Mouse (Mus musculus) stomach, embryonic 16.5 days (tissue): ENCODE results near the gene Idh3b. TPM values are rescaled to one million over a fixed set of nuclear protein-coding genes. Genes with fewer than 3 reads are reported as not detected.

Source experiments
- ATAC-seq: fragments of 200-750 bp; cut with Nextera tagmentation; 2 replicates; pipeline ENCODE4 v1.8.0; 2017; ENCODE audit warnings: moderate number of reproducible peaks, moderate TSS enrichment; ENCODE audit not compliant: insufficient read depth, low FRiP score
- H3K27ac ChIP-seq: fragments of 300-500 bp; sonication (generic); 2 replicates; pipeline ENCODE4 v1.5.1; 2014; ENCODE audit warnings: low read length
- H3K27me3 ChIP-seq: fragments of 300-500 bp; sonication (generic); 2 replicates; pipeline ENCODE4 v1.6.1; 2014; ENCODE audit warnings: low read length, control low read depth, mixed read lengths; ENCODE audit not compliant: control insufficient read depth, insufficient read depth
- H3K36me3 ChIP-seq: fragments of 300-500 bp; sonication (generic); 2 replicates; pipeline ENCODE4 v1.6.1; 2014; ENCODE audit warnings: low read length; ENCODE audit not compliant: control insufficient read depth, insufficient read depth
- H3K4me1 ChIP-seq: fragments of 300-500 bp; sonication (generic); 2 replicates; pipeline ENCODE4 v1.6.1; 2014; ENCODE audit warnings: low read length, control low read depth, mixed read lengths; ENCODE audit not compliant: control insufficient read depth, insufficient read depth
- H3K4me2 ChIP-seq: fragments of 300-500 bp; sonication (generic); 2 replicates; pipeline ENCODE4 v1.6.1; 2014; ENCODE audit warnings: low read depth, low read length, mixed read lengths
- H3K4me3 ChIP-seq: fragments of 300-500 bp; sonication (generic); replicated peaks from 2 replicates; pipeline ENCODE4 v1.5.1; 2014; ENCODE audit warnings: mild to moderate bottlenecking, low read length
- H3K9ac ChIP-seq: fragments of 300-500 bp; sonication (generic); 2 replicates; pipeline ENCODE4 v1.6.1; 2014; ENCODE audit warnings: low read length
- H3K9me3 ChIP-seq: fragments of 300-500 bp; sonication (generic); replicated peaks from 2 replicates; pipeline ENCODE4 v1.6.1; 2016; ENCODE audit warnings: low read length, control low read depth; ENCODE audit not compliant: control insufficient read depth
- WGBS: fragments of 180-500 bp; shearing (Covaris S2); extraction: QIAGEN DNeasy Blood & Tissue Kit; methylation state at CpG from one replicate; pipeline ENCODE4 v1.1.7; 2014; 5-methylcytosine and 5-hydroxymethylcytosine counted together
- polyA plus RNA-seq: library from polyadenylated mRNA; unstranded; fragments of >200 nt; fragmentation: Nextera tagmentation; extraction: Ambion mirVana; gene quantifications from 2 replicates; pipeline ENCODE4 v1.2.1, GENCODE M21; 2015

Idh3b gene
- polyA plus RNA-seq, 1 experiment from 2014 or later: 185 TPM

DNA sequence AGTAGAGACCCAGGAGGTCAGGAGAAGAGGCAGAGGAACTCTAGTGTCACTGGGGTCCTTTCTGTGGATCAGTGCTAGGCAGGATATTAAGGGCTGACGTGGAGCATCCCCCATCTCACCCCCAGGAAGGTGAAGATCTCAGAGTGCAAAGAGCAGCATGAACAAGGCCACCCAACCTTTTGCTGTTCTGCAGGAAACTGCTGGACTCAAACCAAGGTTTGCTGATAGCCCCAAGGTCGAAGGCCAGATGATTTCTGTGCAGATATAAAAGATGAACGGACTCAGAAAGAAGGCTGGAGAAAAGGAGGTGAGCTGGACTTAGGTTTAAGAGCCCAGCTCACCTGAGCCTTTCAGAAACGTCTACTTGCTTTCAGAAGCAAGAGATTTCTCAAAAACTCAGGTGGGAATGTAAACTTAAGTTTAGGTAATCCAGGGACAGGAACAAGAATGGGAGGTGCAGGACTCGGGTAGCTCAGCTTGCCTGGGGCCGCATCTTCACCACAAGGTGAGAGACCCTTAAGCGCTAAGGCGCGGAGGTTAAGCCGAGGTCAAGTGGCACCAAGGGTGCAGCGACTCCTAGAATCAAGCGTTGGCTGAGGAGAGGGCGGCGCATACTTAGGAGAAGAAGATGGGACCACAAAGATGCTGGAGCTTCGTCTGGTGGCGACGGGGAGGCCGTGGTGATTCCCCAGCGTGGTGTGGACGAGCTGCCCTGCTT lies 10.0 kb upstream of the Idh3b start:
- 12% methylated on average over 20 of the region's 20 CpGs for WGBS
- peak overlapping the region; percentile 73 for H3K4me2 ChIP-seq
- peak overlapping the region; percentile 68 for H3K4me3 ChIP-seq
- no peak overlapping the region for H3K27ac ChIP-seq
- H3K9ac ChIP-seq: peak overlapping the region; percentile 88
- H3K4me1 ChIP-seq: peaks cover 15% of the 10 kb centered on the region; the same call in 1 of the 2 replicates
- no peaks in the 10 kb centered on the region for H3K36me3 ChIP-seq
- H3K9me3 ChIP-seq: no peaks in the 10 kb centered on the region
- ATAC-seq: no peak
- H3K27me3 ChIP-seq: 0 out of 2 replicates have a peak, but pooled peaks cover 8% of the 10 kb centered on the region

- H3K4me3 ChIP-seq: no peak overlapping the region
- 0 out of 2 replicates have a peak, but pooled peaks cover 8% of the 10 kb centered on the region for H3K27me3 ChIP-seq
- WGBS: 4% methylated on average over 4 of the region's 4 CpGs
These were observed 9.1 kb upstream of the Idh3b start for GRCm38 (mm10) chr2:130293486-130293885.

DNA sequence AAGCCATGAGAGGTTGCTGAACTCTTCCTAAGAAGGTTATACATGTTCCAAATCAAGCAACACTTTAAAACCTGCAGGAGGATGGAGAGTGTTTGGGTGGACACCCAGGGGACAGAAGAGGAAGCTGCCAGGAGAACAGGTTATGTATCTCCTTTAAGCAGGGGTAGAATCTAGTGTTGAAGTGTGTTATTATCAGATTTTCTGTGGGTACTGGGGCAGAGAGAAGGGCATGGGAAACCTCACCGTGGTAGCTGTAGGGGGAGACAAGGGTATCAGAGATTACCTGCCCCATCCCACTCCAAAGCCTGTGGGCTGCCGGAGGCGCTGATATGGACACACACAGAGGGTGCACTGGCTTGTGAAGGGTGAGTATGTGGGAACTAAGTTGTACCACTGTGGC lies 8.7 kb upstream of the Idh3b start:
- Histone ChIP-seq H3K9ac (no peak overlapping the region), H3K9me3 (no peaks in the 10 kb centered on the region), H3K27ac (no peak overlapping the region), H3K4me3 (no peak overlapping the region), H3K27me3 (0 out of 2 replicates have a peak, but pooled peaks cover 8% of the 10 kb centered on the region), H3K36me3 (no peaks in the 10 kb centered on the region), H3K4me1 (peaks cover 15% of the 10 kb centered on the region; the same call in 1 of the 2 replicates), H3K4me2 (no peak overlapping the region)
- no peak for ATAC-seq
- WGBS: 43% methylated on average over 3 of the region's 3 CpGs

More at GRCm38 (mm10) chr2:130293486-130293885, 9.1 kb upstream of the Idh3b start:
- no peak for ATAC-seq
- Histone ChIP-seq H3K4me1 (peaks cover 15% of the 10 kb centered on the region; the same call in 1 of the 2 replicates), H3K9ac (0 out of 2 replicates have a peak overlapping the region, but pooled peaks have one; percentile 2), H3K36me3 (no peaks in the 10 kb centered on the region), H3K9me3 (no peaks in the 10 kb centered on the region), H3K27ac (no peak overlapping the region), H3K4me2 (0 out of 2 replicates have a peak overlapping the region, but pooled peaks have one; percentile 11)

GRCm38 (mm10) chr2:130291434-130291833 lies 7.1 kb upstream of the Idh3b start:
- Histone ChIP-seq H3K27ac (no peak overlapping the region), H3K4me1 (peaks cover 13% of the 10 kb centered on the region; the same call in 1 of the 2 replicates), H3K9me3 (no peaks in the 10 kb centered on the region), H3K9ac (no peak overlapping the region), H3K36me3 (no peaks in the 10 kb centered on the region), H3K27me3 (0 out of 2 replicates have a peak, but pooled peaks cover 8% of the 10 kb centered on the region), H3K4me3 (no peak overlapping the region), H3K4me2 (peak overlapping the region; percentile 19; the same call in 1 of the 2 replicates)
- ATAC-seq: no peak
- 8% methylated on average over 8 of the region's 8 CpGs for WGBS

DNA sequence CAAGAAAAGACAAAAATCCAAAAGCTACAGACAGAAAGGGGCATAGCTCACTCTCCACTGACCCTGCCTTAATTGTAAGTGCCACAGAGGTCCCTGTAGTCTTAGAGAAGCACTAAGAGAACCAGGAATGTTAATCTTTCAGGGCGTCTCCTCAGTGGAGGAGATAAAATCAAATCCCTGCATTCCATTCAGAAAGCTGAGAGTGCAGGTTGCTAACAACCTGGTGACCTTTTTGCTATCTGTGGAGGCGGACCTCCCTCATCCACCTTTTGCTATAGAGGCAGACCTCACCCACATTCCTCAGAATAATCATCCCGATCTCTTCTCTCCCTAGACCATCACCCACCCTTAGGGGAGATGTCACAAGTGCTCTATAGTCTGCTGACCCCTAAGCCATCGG lies 4.7 kb upstream of the Idh3b start:
- Histone ChIP-seq H3K4me2 (no peak overlapping the region), H3K4me3 (no peak overlapping the region), H3K9me3 (no peaks in the 10 kb centered on the region), H3K4me1 (peaks cover 3% of the 10 kb centered on the region), H3K36me3 (no peaks in the 10 kb centered on the region), H3K9ac (no peak overlapping the region), H3K27ac (no peak overlapping the region), H3K27me3 (0 out of 2 replicates have a peak, but pooled peaks cover 5% of the 10 kb centered on the region)
- no peak for ATAC-seq
- WGBS: 50% methylated on average over 4 of the region's 4 CpGs

- Histone ChIP-seq H3K27ac (no peak overlapping the region), H3K9ac (no peak overlapping the region), H3K36me3 (peaks cover 37% of the 10 kb centered on the region), H3K4me2 (no peak overlapping the region), H3K27me3 (no peaks in the 10 kb centered on the region), H3K4me1 (peaks cover 15% of the 10 kb centered on the region), H3K4me3 (no peak overlapping the region), H3K9me3 (no peaks in the 10 kb centered on the region)
- no peak for ATAC-seq
- 70% methylated on average over 4 of the region's 4 CpGs for WGBS
These were observed 3.5 kb downstream of the Idh3b start for GRCm38 (mm10) chr2:130280818-130281217.

DNA sequence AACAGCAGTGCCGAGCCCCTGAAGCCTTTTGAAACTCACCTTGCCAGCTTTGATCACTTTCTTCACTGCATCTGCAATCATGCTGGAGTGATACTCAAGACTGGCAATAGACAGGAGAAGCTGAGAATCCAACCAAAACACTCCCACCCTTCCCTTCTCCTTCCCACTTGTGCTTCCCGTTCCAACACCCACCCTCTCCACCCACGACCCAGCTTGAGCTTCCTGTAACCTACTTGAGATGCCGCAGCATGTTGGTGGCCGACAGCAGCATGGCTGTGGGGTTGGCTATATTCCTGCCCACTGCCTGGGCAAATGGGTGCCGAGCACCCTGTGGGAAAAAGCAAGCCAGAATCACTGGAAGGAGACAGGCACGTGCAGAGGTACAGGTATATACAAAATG lies 4.1 kb downstream of the Idh3b start:
- WGBS: 53% methylated on average over 7 of the region's 7 CpGs
- no peak overlapping the region for H3K4me2 ChIP-seq
- H3K4me1 ChIP-seq: peaks cover 21% of the 10 kb centered on the region
- no peak for ATAC-seq
- no peak overlapping the region for H3K9ac ChIP-seq
- H3K27me3 ChIP-seq: no peaks in the 10 kb centered on the region
- no peaks in the 10 kb centered on the region for H3K9me3 ChIP-seq
- H3K36me3 ChIP-seq: peaks cover 43% of the 10 kb centered on the region
- H3K27ac ChIP-seq: no peak overlapping the region
- H3K4me3 ChIP-seq: no peak overlapping the region

- no peaks in the 10 kb centered on the region for H3K9me3 ChIP-seq
- H3K9ac ChIP-seq: no peak overlapping the region
- H3K27me3 ChIP-seq: no peaks in the 10 kb centered on the region
- H3K4me2 ChIP-seq: no peak overlapping the region
- H3K4me1 ChIP-seq: peaks cover 24% of the 10 kb centered on the region
- peaks cover 43% of the 10 kb centered on the region for H3K36me3 ChIP-seq
- WGBS: 47% methylated on average over 8 of the region's 8 CpGs
- no peak overlapping the region for H3K27ac ChIP-seq
- H3K4me3 ChIP-seq: no peak overlapping the region
- no peak for ATAC-seq
These were observed 4.7 kb downstream of the Idh3b start for GRCm38 (mm10) chr2:130279600-130280091.

DNA sequence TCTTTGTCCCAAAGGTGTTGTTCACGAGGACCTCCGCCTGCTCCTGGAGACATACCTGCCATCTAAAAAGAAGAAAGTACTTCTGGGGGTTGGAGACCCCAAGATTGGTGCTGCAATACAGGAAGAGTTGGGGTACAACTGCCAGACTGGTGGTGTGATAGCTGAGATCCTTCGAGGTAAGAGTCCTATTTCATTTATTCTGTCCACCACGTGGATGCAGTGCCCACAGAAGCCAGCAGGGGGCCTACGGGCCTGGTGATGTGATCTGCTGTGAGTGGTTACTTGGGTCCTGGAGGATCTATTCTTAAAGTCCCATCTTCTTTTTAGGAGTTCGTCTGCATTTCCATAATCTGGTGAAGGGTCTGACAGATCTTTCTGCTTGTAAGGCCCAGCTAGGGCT lies 8.7 kb downstream of the Idh3b start:
- Histone ChIP-seq H3K4me3 (peak overlapping the region; percentile 72), H3K9me3 (no peaks in the 10 kb centered on the region), H3K4me2 (peak overlapping the region; percentile 99), H3K27ac (no peak overlapping the region), H3K4me1 (peaks cover 22% of the 10 kb centered on the region), H3K9ac (peak overlapping the region; percentile 88), H3K27me3 (no peaks in the 10 kb centered on the region), H3K36me3 (peaks cover 36% of the 10 kb centered on the region)
- 48% methylated on average over 6 of the region's 6 CpGs for WGBS
- ATAC-seq: no peak
